Mouse (Mus musculus) embryonic facial prominence, embryonic 14.5 days (tissue): ENCODE results near the gene Spata31d1a. TPM values are rescaled to one million over a fixed set of nuclear protein-coding genes. Genes with fewer than 3 reads are reported as not detected.
A peak's percentile ranks its signal among the peaks of the same experiment; 100 is the strongest.

Source experiments
- ATAC-seq: fragments of 200-750 bp; cut with Nextera tagmentation; 2 replicates; pipeline ENCODE4 v1.8.0; 2017; ENCODE audit warnings: low read depth, moderate number of reproducible peaks, moderate TSS enrichment
- DNase-seq: peaks from one replicate; pipeline ENCODE4 v3.0.0-alpha.2; 2015; ENCODE audit warnings: low spot score
- H3K27ac ChIP-seq: fragments of 300-500 bp; sonication (generic); replicated peaks from 2 replicates; pipeline ENCODE4 v1.5.1; 2014; ENCODE audit warnings: low read depth, mild to moderate bottlenecking, low read length, moderate library complexity
- H3K27me3 ChIP-seq: fragments of 300-500 bp; sonication (generic); replicated peaks from 2 replicates; pipeline ENCODE4 v1.6.1; 2014; ENCODE audit warnings: low read length; ENCODE audit not compliant: control insufficient read depth, insufficient read depth
- H3K36me3 ChIP-seq: fragments of 300-500 bp; sonication (generic); 2 replicates; pipeline ENCODE4 v1.6.1; 2014; ENCODE audit warnings: low read length, mixed read lengths; ENCODE audit not compliant: control insufficient read depth, insufficient read depth
- H3K4me1 ChIP-seq: fragments of 300-500 bp; sonication (generic); 2 replicates; pipeline ENCODE4 v1.6.1; 2014; ENCODE audit warnings: antibody characterized with exemption, low read length; ENCODE audit not compliant: control insufficient read depth, insufficient read depth
- H3K4me2 ChIP-seq: fragments of 300-500 bp; sonication (generic); 2 replicates; pipeline ENCODE4 v1.6.1; 2014; ENCODE audit warnings: low read depth, mild to moderate bottlenecking, low read length, moderate library complexity, mixed read lengths
- H3K4me3 ChIP-seq: fragments of 300-500 bp; sonication (generic); 2 replicates; pipeline ENCODE4 v1.5.1; 2014; ENCODE audit warnings: low read depth, mild to moderate bottlenecking, low read length
- H3K9ac ChIP-seq: fragments of 300-500 bp; sonication (generic); 2 replicates; pipeline ENCODE4 v1.6.1; 2014; ENCODE audit warnings: low read depth, mild to moderate bottlenecking, low read length, moderate library complexity, mixed read lengths
- H3K9me3 ChIP-seq: fragments of 300-500 bp; sonication (generic); 2 replicates; pipeline ENCODE4 v1.6.1; 2016; ENCODE audit warnings: low read length; ENCODE audit not compliant: control insufficient read depth
- WGBS: fragments of 180-500 bp; shearing (Covaris S2); extraction: QIAGEN DNeasy Blood & Tissue Kit; methylation state at CpG from one replicate; pipeline ENCODE4 v1.1.7; 2014; 5-methylcytosine and 5-hydroxymethylcytosine counted together
- polyA plus RNA-seq: library from polyadenylated mRNA; unstranded; fragments of >200 nt; fragmentation: Nextera tagmentation; extraction: Ambion mirVana; gene quantifications from 2 replicates; pipeline ENCODE4 v1.2.1, GENCODE M21; 2014

Gene Spata31d1a
- 0.22 TPM in 1 of 2 replicates, not detected in the other for polyA plus RNA-seq

DNA sequence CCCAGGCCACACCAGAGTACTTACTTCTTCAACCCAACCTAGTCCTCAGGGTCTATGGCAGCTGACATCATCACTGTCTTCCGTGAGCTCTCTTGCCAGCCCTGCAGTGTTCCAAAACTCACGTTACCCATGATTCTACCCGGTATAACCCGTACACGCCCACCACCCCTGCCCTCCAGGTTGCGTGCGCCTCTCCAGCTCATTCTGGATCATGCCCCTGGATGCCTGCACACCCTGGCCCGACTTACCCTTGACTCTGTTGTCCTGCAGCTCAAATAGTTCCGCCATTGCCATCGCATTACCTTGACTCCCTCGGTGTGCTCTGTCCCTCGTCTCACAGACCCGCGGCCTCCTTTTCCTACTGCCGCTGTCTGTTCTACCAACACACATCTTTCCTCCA lies at the start of gene Spata31d1a:
Gene Spata31d1a (minus strand): TSS at position 101 of the 400 bp plus-strand sequence.
- Histone ChIP-seq H3K4me3 (no peak within 1 kb of the TSS), H3K9me3 (no peaks in the 10 kb centered on the region), H3K27me3 (no peaks in the 10 kb centered on the region), H3K27ac (no peak within 1 kb of the TSS), H3K4me1 (no peaks in the 10 kb centered on the region), H3K36me3 (no peaks in the 10 kb centered on the region), H3K9ac (no peak within 1 kb of the TSS), H3K4me2 (no peak within 1 kb of the TSS)
- no peak for ATAC-seq
- DNase-seq: no peak
- WGBS: 92% methylated on average over 15 of the region's 15 CpGs

DNA sequence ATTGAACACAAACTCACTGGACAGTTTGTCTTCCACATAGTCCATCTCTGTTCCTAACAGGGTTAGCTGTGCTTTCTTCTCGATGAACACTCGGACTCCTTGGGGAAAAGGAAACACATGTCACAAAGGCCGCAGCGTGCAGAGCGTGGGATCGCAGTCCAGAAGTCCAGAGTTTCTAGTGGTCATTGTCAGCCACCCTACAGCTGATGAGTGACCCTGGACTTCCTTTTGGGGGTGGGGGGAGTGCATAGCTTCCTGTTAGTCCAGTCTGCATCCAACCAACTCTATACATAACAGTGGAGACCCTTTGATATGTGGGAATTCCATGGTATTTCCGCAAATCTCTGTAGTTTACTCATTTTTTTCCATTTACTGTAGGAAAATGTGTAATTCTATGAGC lies 46.8 kb upstream of the Spata31d1a start:
- H3K36me3 ChIP-seq: peaks cover 66% of the 10 kb centered on the region
- whole genome bisulfite sequencing: 96% methylated on average over 7 of the region's 7 CpGs

DNA sequence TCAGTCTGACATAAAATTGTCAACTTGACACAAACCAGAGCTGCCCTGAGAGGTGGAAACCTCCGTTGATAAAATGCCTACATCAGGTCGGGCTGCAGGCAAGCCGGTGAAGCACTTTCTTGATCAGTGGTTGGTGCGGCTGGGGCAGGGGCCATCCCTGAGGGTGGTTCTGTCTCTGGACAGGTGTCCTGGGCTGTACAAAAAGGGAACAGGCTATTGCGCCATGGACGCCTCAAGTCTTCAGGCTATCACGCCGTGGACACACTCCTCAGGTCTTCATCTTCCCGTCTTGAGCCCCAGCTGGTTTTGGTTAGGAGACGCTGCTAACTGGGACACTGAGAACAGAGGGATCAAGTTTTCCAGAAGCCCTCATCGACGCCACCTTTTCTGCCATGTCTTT lies 40.2 kb upstream of the Spata31d1a start:
- no peak overlapping the region for H3K4me3 ChIP-seq
- 51% methylated on average over 12 of the region's 12 CpGs for WGBS
- DNase-seq: no peak

More for the DNA sequence above, 46.8 kb upstream of the Spata31d1a start:
- DNase-seq (no peak), ATAC-seq (no peak)
- H3K4me2 ChIP-seq: no peak overlapping the region
- no peak overlapping the region for H3K9ac ChIP-seq
- 0 out of 2 replicates have a peak overlapping the region, but pooled peaks have one; percentile 3 for H3K27ac ChIP-seq
- no peak overlapping the region for H3K4me3 ChIP-seq
- no peaks in the 10 kb centered on the region for H3K4me1 ChIP-seq
- no peaks in the 10 kb centered on the region for H3K27me3 ChIP-seq
- H3K9me3 ChIP-seq: no peaks in the 10 kb centered on the region

DNA sequence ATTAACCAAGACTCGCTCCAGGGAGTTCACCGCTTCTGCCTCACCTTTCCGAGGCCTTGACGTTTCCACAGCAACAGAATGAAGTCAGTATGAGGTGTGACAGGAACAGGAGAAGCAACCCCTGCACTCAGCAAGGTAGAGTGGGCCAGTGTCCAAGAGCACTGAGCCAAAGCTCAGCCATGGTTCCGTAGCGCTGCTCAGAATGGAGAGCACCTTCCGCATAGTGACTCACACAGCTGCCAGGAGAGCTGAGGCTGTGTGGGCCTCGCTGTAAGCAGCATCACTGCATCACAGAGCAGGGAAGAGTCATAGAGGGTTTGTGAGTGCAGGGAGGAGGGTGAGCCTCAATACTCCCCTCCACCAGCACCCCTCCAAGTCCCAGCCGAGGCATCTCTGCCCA lies 36.6 kb upstream of the Spata31d1a start, which contains the start of gene 1700014D04Rik:
Gene 1700014D04Rik (minus strand): TSS at position 42 of the 400 bp plus-strand sequence.
- Histone ChIP-seq H3K27ac (no peak within 1 kb of the TSS), H3K27me3 (no peaks in the 10 kb centered on the region), H3K4me3 (no peak within 1 kb of the TSS), H3K9me3 (no peaks in the 10 kb centered on the region), H3K9ac (no peak within 1 kb of the TSS), H3K4me2 (no peak within 1 kb of the TSS), H3K36me3 (no peaks in the 10 kb centered on the region), H3K4me1 (peaks cover 8% of the 10 kb centered on the region; the same call in 1 of the 2 replicates)
- DNase-seq: no peak
- no peak for ATAC-seq
- WGBS: 77% methylated on average over 9 of the region's 9 CpGs

More for the DNA sequence above, 40.2 kb upstream of the Spata31d1a start:
- peaks cover 8% of the 10 kb centered on the region; the same call in 1 of the 2 replicates for H3K4me1 ChIP-seq
- no peak overlapping the region for H3K4me2 ChIP-seq
- H3K27ac ChIP-seq: no peak overlapping the region
- ATAC-seq: no peak
- no peaks in the 10 kb centered on the region for H3K9me3 ChIP-seq
- H3K9ac ChIP-seq: no peak overlapping the region
- H3K27me3 ChIP-seq: no peaks in the 10 kb centered on the region
- H3K36me3 ChIP-seq: peaks cover 14% of the 10 kb centered on the region

DNA sequence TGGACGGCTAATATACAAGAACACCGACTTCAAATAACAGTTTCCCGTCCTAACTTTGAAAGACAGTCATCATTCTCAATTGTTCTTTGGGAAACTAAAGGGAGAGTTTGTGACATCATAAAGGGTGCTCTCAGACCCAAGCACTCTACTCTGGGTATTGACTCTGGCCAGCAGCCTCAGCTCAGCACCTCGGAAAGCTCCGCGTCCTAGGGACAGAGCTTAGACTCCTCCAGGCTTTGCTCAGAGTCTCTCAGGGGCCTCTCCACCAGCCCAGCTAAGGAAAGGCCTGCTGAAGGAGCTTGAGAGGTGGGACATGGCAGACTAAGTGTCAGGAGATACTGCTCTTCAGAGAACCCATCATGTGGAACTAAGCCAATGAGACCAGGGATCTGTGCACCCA lies 36.0 kb upstream of the Spata31d1a start:
- peaks cover 8% of the 10 kb centered on the region; the same call in 1 of the 2 replicates for H3K4me1 ChIP-seq
- ATAC-seq (no peak), DNase-seq (no peak)
- H3K27ac ChIP-seq: no peak overlapping the region
- H3K4me3 ChIP-seq: no peak overlapping the region
- 72% methylated on average over 5 of the region's 6 CpGs for WGBS
- H3K36me3 ChIP-seq: no peaks in the 10 kb centered on the region
- H3K27me3 ChIP-seq: no peaks in the 10 kb centered on the region
- H3K4me2 ChIP-seq: no peak overlapping the region
- H3K9ac ChIP-seq: no peak overlapping the region
- no peaks in the 10 kb centered on the region for H3K9me3 ChIP-seq

DNA sequence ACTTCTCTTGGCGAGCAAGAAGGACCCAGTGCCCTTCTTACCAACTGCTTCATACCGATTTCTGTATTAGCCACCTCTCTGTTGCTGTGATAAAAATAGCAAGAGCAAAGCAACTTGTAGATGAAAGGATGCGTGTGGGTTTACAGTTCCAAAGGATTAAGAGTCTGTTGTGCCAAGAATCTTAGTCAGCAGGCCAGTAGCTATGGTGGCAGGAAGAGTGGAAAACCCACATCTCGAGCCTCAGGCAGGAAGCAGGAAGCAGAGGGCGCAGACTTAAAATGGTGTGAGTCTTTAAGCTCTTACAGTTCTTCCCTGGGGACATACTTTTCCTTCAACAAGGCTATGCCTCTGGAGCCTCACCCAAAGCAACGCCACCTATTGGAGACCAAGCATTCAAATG lies 35.3 kb upstream of the Spata31d1a start:
- Histone ChIP-seq H3K4me3 (no peak overlapping the region), H3K9ac (no peak overlapping the region), H3K9me3 (no peaks in the 10 kb centered on the region), H3K4me2 (no peak overlapping the region), H3K4me1 (peaks cover 3% of the 10 kb centered on the region; the same call in 1 of the 2 replicates), H3K27me3 (no peaks in the 10 kb centered on the region), H3K27ac (no peak overlapping the region), H3K36me3 (no peaks in the 10 kb centered on the region)
- ATAC-seq (no peak), DNase-seq (no peak)
- 76% methylated on average over 6 of the region's 6 CpGs for WGBS

DNA sequence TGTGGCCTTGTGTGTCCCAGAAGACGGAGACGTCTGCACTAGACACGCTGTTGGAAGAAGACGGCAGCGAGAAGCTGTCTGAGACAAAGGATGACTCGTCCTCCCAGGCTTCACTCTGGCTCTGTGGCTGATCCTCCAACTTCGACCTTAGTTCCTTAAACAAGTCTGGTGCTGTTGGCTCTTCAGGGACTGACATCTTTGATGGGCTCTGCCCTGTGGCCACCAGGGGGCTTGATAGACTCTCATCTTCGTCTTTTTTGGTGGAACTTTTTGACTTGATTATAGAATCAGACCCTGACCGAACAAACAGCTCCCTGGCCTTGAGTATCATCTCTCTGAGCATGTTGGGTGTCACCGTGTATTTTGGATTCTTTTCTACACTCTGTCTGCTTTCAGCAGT lies 31.6 kb upstream of the Spata31d1a start:
- Histone ChIP-seq H3K27ac (no peak overlapping the region), H3K27me3 (no peaks in the 10 kb centered on the region), H3K36me3 (no peaks in the 10 kb centered on the region), H3K9me3 (no peaks in the 10 kb centered on the region), H3K4me1 (no peaks in the 10 kb centered on the region), H3K4me3 (no peak overlapping the region), H3K4me2 (no peak overlapping the region), H3K9ac (no peak overlapping the region)
- DNase-seq: no peak
- no peak for ATAC-seq
- 77% methylated on average over 10 of the region's 10 CpGs for WGBS

DNA sequence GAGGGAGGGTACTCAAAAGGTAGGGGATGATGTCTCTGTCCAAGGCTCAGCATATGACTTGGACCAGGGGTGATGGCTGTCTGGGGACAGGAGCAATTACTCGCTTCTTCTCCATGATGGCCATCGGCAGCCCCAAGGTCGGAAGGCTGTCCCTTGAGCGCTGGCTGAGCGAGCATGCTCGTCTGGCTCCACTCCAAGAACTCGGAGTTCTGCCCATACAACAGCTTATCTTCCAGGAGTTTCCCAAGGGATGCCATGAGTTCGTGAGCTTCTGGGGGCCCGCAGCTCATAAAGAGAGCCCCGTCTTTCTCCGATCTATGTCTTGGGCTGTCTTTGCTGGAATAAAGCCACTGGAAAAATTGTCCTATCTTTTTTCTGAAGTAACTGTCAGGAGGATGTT lies 31.0 kb upstream of the Spata31d1a start:
- no peaks in the 10 kb centered on the region for H3K36me3 ChIP-seq
- H3K9ac ChIP-seq: no peak overlapping the region
- no peak overlapping the region for H3K4me2 ChIP-seq
- H3K4me1 ChIP-seq: no peaks in the 10 kb centered on the region
- ATAC-seq: no peak
- no peaks in the 10 kb centered on the region for H3K9me3 ChIP-seq
- no peaks in the 10 kb centered on the region for H3K27me3 ChIP-seq
- H3K4me3 ChIP-seq: no peak overlapping the region
- H3K27ac ChIP-seq: no peak overlapping the region
- no peak for DNase-seq
- 76% methylated on average over 10 of the region's 11 CpGs for WGBS

DNA sequence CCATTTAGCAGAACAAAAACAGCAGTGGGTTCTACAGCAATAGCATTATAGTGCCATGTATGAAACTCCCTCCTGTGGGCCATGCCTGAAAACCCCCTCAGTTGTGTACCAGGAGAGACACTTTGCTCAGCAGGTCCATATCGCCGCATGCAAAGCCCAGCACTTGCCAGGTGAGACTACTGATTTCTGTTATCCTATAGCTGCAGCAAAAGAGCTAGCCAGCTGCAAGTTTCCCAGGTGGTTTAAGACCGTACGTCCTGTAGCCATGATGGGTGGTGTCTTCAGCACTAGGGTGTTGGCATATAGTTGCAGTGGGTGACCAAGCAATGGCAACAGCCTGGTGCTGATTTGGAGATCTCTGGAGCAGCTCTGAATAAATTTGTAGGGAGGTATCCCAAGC lies 29.3 kb upstream of the Spata31d1a start:
- no peak overlapping the region for H3K4me2 ChIP-seq
- no peak overlapping the region for H3K9ac ChIP-seq
- H3K27me3 ChIP-seq: no peaks in the 10 kb centered on the region
- 85% methylated on average over 4 of the region's 4 CpGs for WGBS
- no peak overlapping the region for H3K27ac ChIP-seq
- H3K4me3 ChIP-seq: no peak overlapping the region
- H3K36me3 ChIP-seq: no peaks in the 10 kb centered on the region
- H3K9me3 ChIP-seq: no peaks in the 10 kb centered on the region
- ATAC-seq (no peak), DNase-seq (no peak)
- H3K4me1 ChIP-seq: no peaks in the 10 kb centered on the region
